Mouse (Mus musculus) CH12.LX (cell line): Measurements from ENCODE around the gene Galr2.
A peak's percentile ranks its signal among the peaks of the same experiment; 100 is the strongest.

Experiments used
- ETS1 ChIP-seq: conservative IDR thresholded peaks from 2 replicates; pipeline ENCODE4 v1.6.1; 2012; ENCODE audit warnings: low read depth, mild to moderate bottlenecking, inconsistent platforms, low read length, improper control_type of control experiment, moderate library complexity
- IRF4 ChIP-seq: IDR thresholded peaks from 2 replicates; pipeline ENCODE4 v1.6.1; 2014; ENCODE audit warnings: low read depth, mild to moderate bottlenecking, inconsistent platforms, low read length, improper control_type of control experiment
- JUND ChIP-seq: conservative IDR thresholded peaks from 2 replicates; pipeline ENCODE4 v1.6.1; 2011; ENCODE audit warnings: low read depth, low read length, improper control_type of control experiment
- SMC3 ChIP-seq: IDR thresholded peaks from 2 replicates; pipeline ENCODE4 v1.6.1; 2011; ENCODE audit warnings: low read depth, low read length, improper control_type of control experiment
- TBP ChIP-seq: conservative IDR thresholded peaks from 2 replicates; pipeline ENCODE4 v1.6.1; 2011; ENCODE audit warnings: low read depth, low read length, improper control_type of control experiment

DNA sequence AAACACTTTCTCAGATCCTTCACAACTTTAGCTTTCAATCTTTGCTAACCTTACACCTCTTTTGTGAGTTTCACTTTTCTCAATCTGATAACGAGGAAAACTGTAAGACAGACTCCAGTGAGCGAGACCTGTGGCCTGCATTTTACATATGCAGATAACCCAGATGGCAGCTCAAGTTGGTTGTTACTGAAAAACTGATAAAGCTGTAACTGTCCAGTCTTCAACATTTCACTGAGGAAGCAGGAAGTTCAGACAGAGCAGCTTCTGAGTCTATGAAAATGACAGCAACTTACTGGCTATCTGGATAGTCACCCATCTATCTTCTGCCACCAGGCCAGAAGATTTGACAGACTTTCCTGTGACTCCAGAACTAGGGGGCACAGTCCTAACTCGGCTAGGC lies 28.9 kb downstream of the Galr2 start:
- TF ChIP-seq JUND (no peak), TBP (no peak), ETS1 (0 out of 2 replicates have a peak, but pooled peaks have one; percentile 10), SMC3 (no peak), IRF4 (no peak)
